ENCODE assay signal across 11 mouse cellular contexts in the genomic region with DNA sequence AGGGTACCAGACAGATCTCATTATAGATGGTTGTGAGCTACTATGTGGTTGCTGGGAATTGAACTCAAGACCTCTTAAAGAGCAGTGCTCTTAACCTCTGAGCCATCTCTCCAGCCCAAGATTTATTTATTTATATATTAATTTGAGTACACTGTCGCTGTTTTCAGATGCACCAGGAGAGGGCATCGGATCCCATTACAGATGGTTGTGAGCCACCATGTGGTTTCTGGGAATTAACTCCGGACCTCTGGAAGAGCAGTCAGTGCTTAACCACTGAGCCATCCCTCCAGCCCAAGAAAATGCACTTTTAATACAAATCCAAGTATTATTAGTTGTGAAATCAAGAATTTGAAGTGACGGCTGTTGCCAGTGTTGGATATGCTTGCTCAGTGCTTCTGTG. TPM values are rescaled to one million over a fixed set of nuclear protein-coding genes. Genes with fewer than 3 reads are reported as not detected.
DNase-seq lines count a peak whose midpoint lies in the region; ATAC-seq and TF ChIP-seq lines count a peak whose summit lies in the region.
"Had no signal": no experiment of that assay in that cellular context is flagged by ENCODE, and none has a peak within 500 bp of the region (broad histone marks: within the 10 kb centered on the region; RNA-seq: fewer than 3 reads in every experiment).

No protein-coding gene starts in this region.

- DNase-seq in cerebellum, postnatal 14 days: peak; percentile 29 to 53
- DNase-seq in cerebellum, adult 11 months: no peak
- peak; percentile 35 for DNase-seq in kidney, postnatal 0 days (ENCODE audit: low spot score)
- DNase-seq in 3134 (ENCODE audit: extremely low read depth, insufficient read length, low spot score): peak; percentile 25
- no peak for DNase-seq in adrenal gland, postnatal 25 days
- DNase-seq: gastrocnemius, postnatal 25 days had no signal

- no peaks in the 10 kb centered on the region for H3K27me3 ChIP-seq in kidney, postnatal 0 days (ENCODE audit: insufficient read depth, low read length)
- H3K27me3 ChIP-seq in kidney, embryonic 16.5 days (ENCODE audit: insufficient read depth, low read length): no peaks in the 10 kb centered on the region
- H3K27me3 ChIP-seq: stomach, embryonic 15.5 days had no signal

- no peak overlapping the region for H3K27ac ChIP-seq in kidney, postnatal 0 days
- H3K27ac ChIP-seq in kidney, embryonic 16.5 days (ENCODE audit: low read length): no peak overlapping the region
- H3K27ac ChIP-seq in bone marrow macrophage, adult 2 months (ENCODE audit: insufficient read depth, low read depth, low read length): no peak overlapping the region
- H3K27ac ChIP-seq: stomach, embryonic 15.5 days had no signal

- no peak overlapping the region for H3K9ac ChIP-seq in kidney, postnatal 0 days (ENCODE audit: low read depth, low read length)
- H3K9ac ChIP-seq in kidney, embryonic 16.5 days (replicated peaks; ENCODE audit: low read length): no peak overlapping the region
- H3K9ac ChIP-seq: stomach, embryonic 15.5 days had no signal

- TF ChIP-seq POLR2A in bone marrow macrophage, adult 2 months (IDR thresholded peaks at IDR 0.05; ENCODE audit: borderline replicate concordance, low read depth, low read length): no peak

- peak; percentile 55 for TF ChIP-seq CTCF in kidney, postnatal 0 days (IDR thresholded peaks at IDR 0.05; ENCODE audit: low read depth)
- peak; percentile 20; the same call in 1 of the 2 replicates for TF ChIP-seq CTCF in bone marrow macrophage, adult 2 months (IDR thresholded peaks at IDR 0.05; ENCODE audit: low read depth, low read length)

- 86% methylated on average over 4 of the region's 4 CpGs for WGBS in kidney, postnatal 0 days
- 85% methylated on average over 4 of the region's 4 CpGs for WGBS in kidney, embryonic 16.5 days

- peaks cover 24% of the 10 kb centered on the region for H3K36me3 ChIP-seq in kidney, postnatal 0 days (ENCODE audit: insufficient read depth, low read length)
- H3K36me3 ChIP-seq in kidney, embryonic 16.5 days (ENCODE audit: insufficient read depth, low read length): peaks cover 27% of the 10 kb centered on the region; the same call in 1 of the 2 replicates

- no peaks in the 10 kb centered on the region for H3K9me3 ChIP-seq in kidney, postnatal 0 days (replicated peaks; ENCODE audit: low read length)
- H3K9me3 ChIP-seq in kidney, embryonic 16.5 days (ENCODE audit: low read length): no peaks in the 10 kb centered on the region
- H3K9me3 ChIP-seq: stomach, embryonic 15.5 days had no signal

- ATAC-seq in kidney, postnatal 0 days (replicated peaks; ENCODE audit: low FRiP score, low read depth): no peak
- no peak for ATAC-seq in kidney, embryonic 16.5 days (ENCODE audit: low FRiP score, low TSS enrichment)
- ATAC-seq in erythroid progenitor cell, adult 5-6 weeks (replicated peaks; ENCODE audit: low FRiP score, poor library complexity, severe bottlenecking): no peak

- no peak overlapping the region for H3K4me2 ChIP-seq in kidney, postnatal 0 days (ENCODE audit: low read length)
- no peak overlapping the region for H3K4me2 ChIP-seq in kidney, embryonic 16.5 days (replicated peaks; ENCODE audit: low read depth, low read length)
- H3K4me2 ChIP-seq: stomach, embryonic 15.5 days had no signal

- no peaks in the 10 kb centered on the region for H3K4me1 ChIP-seq in kidney, postnatal 0 days (replicated peaks; ENCODE audit: insufficient read depth, low read length)
- 0 out of 2 replicates have a peak, but pooled peaks cover 7% of the 10 kb centered on the region for H3K4me1 ChIP-seq in kidney, embryonic 16.5 days (ENCODE audit: insufficient read depth, low read length)
- peaks cover 25% of the 10 kb centered on the region for H3K4me1 ChIP-seq in bone marrow macrophage, adult 2 months (ENCODE audit: control insufficient read depth, insufficient read depth, low read length)
- H3K4me1 ChIP-seq: stomach, embryonic 15.5 days had no signal

- no peak overlapping the region for H3K4me3 ChIP-seq in kidney, postnatal 0 days (replicated peaks; ENCODE audit: low read depth, low read length)
- no peak overlapping the region for H3K4me3 ChIP-seq in kidney, embryonic 16.5 days (ENCODE audit: low read length)
- no peak overlapping the region for H3K4me3 ChIP-seq in bone marrow macrophage, adult 2 months (ENCODE audit: insufficient read depth, low read length)
- H3K4me3 ChIP-seq: stomach, embryonic 15.5 days had no signal

RNA-seq across cellular contexts. Expression of a gene that starts 32.8 kb away (rescaled TPM):
- 58.6 and 67.7 TPM in 2 replicates for polyA plus RNA-seq in kidney, postnatal 0 days (2015; fragmentation: Nextera tagmentation; extraction: Ambion mirVana)
- polyA plus RNA-seq in kidney, embryonic 16.5 days (2015; fragmentation: Nextera tagmentation; extraction: Ambion mirVana): 91.6 and 101 TPM in 2 replicates
- 35.7 and 37.8 TPM in 2 replicates for polyA plus RNA-seq in bone marrow macrophage, adult 2 months (2012; ENCODE audit: insufficient read depth, insufficient read length, missing spikeins)
- total RNA-seq in erythroid progenitor cell, adult 5-6 weeks (2015; ENCODE audit: low replicate concordance): 2.9 TPM in 2 replicates
- total RNA-seq in erythroid progenitor cell, adult 5-6 weeks (2017; ENCODE audit: low replicate concordance): 1.9 and 3.4 TPM in 2 replicates
- total RNA-seq in adrenal gland, postnatal 25 days (2021): 26.7 and 32.6 TPM in 2 replicates

RNA-seq across cellular contexts. Expression of a gene that starts 37.5 kb away (rescaled TPM):
- 14.5 and 14.8 TPM in 2 replicates for polyA plus RNA-seq in kidney, postnatal 0 days (2015; fragmentation: Nextera tagmentation; extraction: Ambion mirVana)
- polyA plus RNA-seq in kidney, embryonic 16.5 days (2015; fragmentation: Nextera tagmentation; extraction: Ambion mirVana): 8.3 and 13.4 TPM in 2 replicates
- 0.84 and 1.5 TPM in 2 replicates for polyA plus RNA-seq in bone marrow macrophage, adult 2 months (2012; ENCODE audit: insufficient read depth, insufficient read length, missing spikeins)
- total RNA-seq in erythroid progenitor cell, adult 5-6 weeks (2015; ENCODE audit: low replicate concordance): not detected in 2 replicates
- not detected in 2 replicates for total RNA-seq in erythroid progenitor cell, adult 5-6 weeks (2017; ENCODE audit: low replicate concordance)
- 38.3 and 45.7 TPM in 2 replicates for total RNA-seq in adrenal gland, postnatal 25 days (2021)
- total RNA-seq: megakaryocyte-erythroid progenitor cell, adult 5-6 weeks had no signal

Comparison
In these comparisons a context has a peak if more than half of its experiments do, and no peak if none do; other contexts are left out.
1. DNase-seq: peak in cerebellum, postnatal 14 days (2 of 2), kidney, postnatal 0 days (single experiment) and 3134 (single experiment); none in cerebellum, adult 11 months (single experiment) and adrenal gland, postnatal 25 days (single experiment).